Mouse (Mus musculus) heart, embryonic 13.5 days (tissue): Measurements from ENCODE around the gene Olfr1023. TPM values are rescaled to one million over a fixed set of nuclear protein-coding genes. Genes with fewer than 3 reads are reported as not detected.

Experiments
- ATAC-seq: fragments of 200-750 bp; cut with Nextera tagmentation; 2 replicates; pipeline ENCODE4 v1.8.0; 2017; ENCODE audit warnings: moderate TSS enrichment; ENCODE audit not compliant: insufficient number of reproducible peaks, low FRiP score, low TSS enrichment; ENCODE audit errors: extremely low read depth
- H3K27ac ChIP-seq: fragments of 300-500 bp; sonication (generic); replicated peaks from 2 replicates; pipeline ENCODE4 v1.5.1; 2015; ENCODE audit warnings: moderate library complexity, mild to moderate bottlenecking, inconsistent platforms
- H3K27me3 ChIP-seq: fragments of 300-500 bp; sonication (generic); replicated peaks from 2 replicates; pipeline ENCODE4 v1.6.1; 2015; ENCODE audit warnings: mild to moderate bottlenecking, inconsistent platforms
- H3K36me3 ChIP-seq: fragments of 300-500 bp; sonication (generic); 2 replicates; pipeline ENCODE4 v1.6.1; 2015; ENCODE audit warnings: mild to moderate bottlenecking, inconsistent platforms
- H3K4me1 ChIP-seq: fragments of 300-500 bp; sonication (generic); 2 replicates; pipeline ENCODE4 v1.6.1; 2015; ENCODE audit warnings: inconsistent platforms
- H3K4me2 ChIP-seq: fragments of 300-500 bp; sonication (generic); 2 replicates; pipeline ENCODE4 v1.6.1; 2015; ENCODE audit warnings: inconsistent platforms, mild to moderate bottlenecking, moderate library complexity
- H3K4me3 ChIP-seq: fragments of 300-500 bp; sonication (generic); 2 replicates; pipeline ENCODE4 v1.5.1; 2015; ENCODE audit warnings: moderate library complexity, mild to moderate bottlenecking, inconsistent platforms
- H3K9ac ChIP-seq: fragments of 300-500 bp; sonication (generic); 2 replicates; pipeline ENCODE4 v1.6.1; 2015; ENCODE audit warnings: inconsistent platforms, mild to moderate bottlenecking, moderate library complexity
- H3K9me3 ChIP-seq: fragments of 300-500 bp; sonication (generic); 2 replicates; pipeline ENCODE4 v1.6.1; 2016; ENCODE audit warnings: inconsistent platforms
- WGBS: fragments of 180-500 bp; shearing (Covaris S2); methylation state at CpG from one replicate; pipeline ENCODE4 v1.1.7; 2015; ENCODE audit warnings: mixed read lengths; 5-methylcytosine and 5-hydroxymethylcytosine counted together
- polyA plus RNA-seq: library from polyadenylated mRNA; unstranded; fragments of >200 nt; fragmentation: Nextera tagmentation; extraction: Ambion mirVana; gene quantifications from 2 replicates; pipeline ENCODE4 v1.2.1, GENCODE M21; 2015

Olfr1023 gene
- not detected in 2 replicates for polyA plus RNA-seq

DNA sequence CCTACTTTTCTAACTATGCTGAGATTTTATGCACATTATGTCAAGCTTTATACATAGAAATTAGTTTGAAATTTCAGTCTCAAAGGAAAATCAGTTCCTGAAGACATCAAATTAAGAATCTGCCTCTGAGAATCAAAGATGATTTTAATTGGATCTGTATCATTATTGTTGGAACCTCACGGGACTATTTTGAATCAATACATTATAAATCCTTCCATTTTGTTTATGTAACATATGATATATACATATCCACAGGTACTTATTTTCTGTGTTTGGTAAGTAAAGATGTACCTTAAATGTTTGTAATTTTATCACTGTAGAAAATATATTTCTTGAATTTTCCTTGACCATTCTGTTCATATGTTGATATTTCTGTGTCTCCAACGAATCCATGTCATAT is at the start of gene Olfr1023:
TSS of gene Olfr1023 (plus strand) at position 301 of the 400 bp plus-strand sequence.
- no peak within 1 kb of the TSS for H3K4me2 ChIP-seq
- H3K27me3 ChIP-seq: no peaks in the 10 kb centered on the region
- no peak within 1 kb of the TSS for H3K9ac ChIP-seq
- H3K4me3 ChIP-seq: no peak within 1 kb of the TSS
- no peaks in the 10 kb centered on the region for H3K9me3 ChIP-seq
- WGBS: 50% methylated on average over 2 of the region's 2 CpGs
- no peaks in the 10 kb centered on the region for H3K36me3 ChIP-seq
- H3K27ac ChIP-seq: no peak within 1 kb of the TSS
- ATAC-seq: no peak
- H3K4me1 ChIP-seq: no peaks in the 10 kb centered on the region

DNA sequence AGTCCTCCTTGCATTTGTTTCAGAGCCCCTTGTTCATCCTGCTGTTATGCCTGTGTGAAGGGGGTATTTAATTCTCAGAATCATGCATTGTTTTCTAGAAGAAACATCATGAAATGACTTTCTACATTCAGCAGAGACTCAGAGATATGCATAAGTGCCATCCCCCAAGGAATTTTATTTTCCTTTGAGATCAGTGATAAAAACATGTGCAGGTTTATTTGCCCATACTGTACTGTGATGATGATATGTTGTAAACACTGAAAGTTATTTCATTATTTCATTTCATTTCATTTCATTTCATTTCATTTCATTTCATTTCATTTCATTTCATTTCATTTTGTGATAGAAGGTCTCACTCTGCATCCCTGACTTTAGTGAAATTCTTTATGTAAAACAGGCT is 40.1 kb upstream of the Olfr1023 start, which contains the start of gene Olfr1019:
TSS of gene Olfr1019 (minus strand) at position 101 of the 400 bp plus-strand sequence.
- no peak for ATAC-seq
- H3K27me3 ChIP-seq: no peaks in the 10 kb centered on the region
- H3K4me2 ChIP-seq: no peak within 1 kb of the TSS

DNA sequence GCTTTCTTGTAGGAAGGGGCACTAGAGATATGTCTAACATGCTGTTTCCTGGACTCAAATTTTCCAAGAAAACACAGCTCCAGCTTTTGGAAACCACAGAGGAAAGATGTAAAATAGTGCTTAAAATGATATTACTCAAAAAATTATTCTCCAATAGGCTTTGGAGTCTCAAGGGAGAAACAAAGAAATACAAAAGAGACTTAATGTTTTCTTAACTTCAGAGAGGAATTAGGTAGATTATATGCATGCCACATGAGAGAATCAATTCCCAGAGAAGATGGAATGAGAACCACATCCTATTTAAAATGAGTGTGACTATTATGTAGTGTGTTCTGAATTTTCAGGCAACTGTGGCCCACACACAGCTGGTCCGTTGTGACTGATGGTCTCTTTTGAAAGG is 38.7 kb upstream of the Olfr1023 start, which contains the start of gene Olfr1020:
TSS of gene Olfr1020 (plus strand) at position 301 of the 400 bp plus-strand sequence.
- Histone ChIP-seq H3K36me3 (no peaks in the 10 kb centered on the region), H3K4me1 (no peaks in the 10 kb centered on the region), H3K27me3 (no peaks in the 10 kb centered on the region), H3K9me3 (no peaks in the 10 kb centered on the region), H3K4me2 (no peak within 1 kb of the TSS), H3K27ac (no peak within 1 kb of the TSS), H3K9ac (no peak within 1 kb of the TSS), H3K4me3 (no peak within 1 kb of the TSS)
- WGBS: 69% methylated on average over 1 of the region's 1 CpGs
- no peak for ATAC-seq

More for the DNA sequence above, 40.1 kb upstream of the Olfr1023 start, which contains the start of gene Olfr1019:
- no peaks in the 10 kb centered on the region for H3K4me1 ChIP-seq
- no peak within 1 kb of the TSS for H3K9ac ChIP-seq
- H3K4me3 ChIP-seq: no peak within 1 kb of the TSS
- H3K9me3 ChIP-seq: no peaks in the 10 kb centered on the region
- H3K27ac ChIP-seq: no peak within 1 kb of the TSS
- H3K36me3 ChIP-seq: no peaks in the 10 kb centered on the region

DNA sequence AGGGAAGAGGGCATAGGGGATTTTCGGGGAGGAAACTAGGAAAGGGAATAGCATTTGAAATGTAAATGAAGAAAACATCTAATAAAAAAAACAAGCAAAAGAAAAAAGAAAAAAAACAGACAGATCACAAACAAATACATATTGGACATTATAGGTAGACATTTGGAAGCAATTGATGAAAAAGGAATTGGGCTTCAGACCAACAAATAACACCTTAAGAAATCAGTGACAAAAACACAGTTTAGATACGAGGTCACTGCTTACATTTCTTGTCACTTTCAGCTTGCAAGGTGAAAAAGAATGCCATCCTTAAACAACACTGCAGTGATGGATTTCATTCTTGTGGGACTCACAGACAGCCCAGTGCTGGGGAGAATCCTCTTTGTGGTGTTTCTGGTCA is 17.1 kb upstream of the Olfr1023 start, which contains the start of gene Olfr1022:
TSS of gene Olfr1022 (plus strand) at position 301 of the 400 bp plus-strand sequence.
- 35% methylated on average over 2 of the region's 2 CpGs for WGBS
- Histone ChIP-seq H3K36me3 (no peaks in the 10 kb centered on the region), H3K4me2 (no peak within 1 kb of the TSS), H3K9ac (no peak within 1 kb of the TSS), H3K27ac (no peak within 1 kb of the TSS), H3K27me3 (no peaks in the 10 kb centered on the region), H3K4me3 (no peak within 1 kb of the TSS), H3K9me3 (no peaks in the 10 kb centered on the region), H3K4me1 (no peaks in the 10 kb centered on the region)
- ATAC-seq: no peak

DNA sequence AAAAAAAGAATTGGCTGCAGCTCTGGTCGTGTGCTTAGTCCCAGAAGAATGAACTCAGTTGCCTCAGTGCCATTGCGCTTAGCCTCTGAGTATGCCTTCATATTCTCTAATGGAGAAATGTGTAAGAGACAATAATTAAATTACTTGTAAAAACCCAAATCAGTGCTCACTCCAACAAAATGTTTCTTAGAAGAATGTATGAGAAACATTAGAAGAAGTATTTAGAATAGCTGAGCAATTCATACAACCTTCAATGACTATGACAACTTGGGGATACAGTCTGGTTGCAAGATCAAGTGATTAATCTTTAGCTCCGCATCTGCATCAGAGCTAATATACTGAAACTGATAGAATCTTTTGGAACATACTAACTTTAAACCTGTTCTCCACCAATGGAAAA is 19.5 kb downstream of the Olfr1023 start, which contains the start of gene Olfr1024:
TSS of gene Olfr1024 (minus strand) at position 101 of the 400 bp plus-strand sequence.
- Histone ChIP-seq H3K4me2 (no peak within 1 kb of the TSS), H3K27me3 (no peaks in the 10 kb centered on the region), H3K9ac (no peak within 1 kb of the TSS), H3K9me3 (peaks cover 4% of the 10 kb centered on the region; the same call in 1 of the 2 replicates), H3K27ac (no peak within 1 kb of the TSS), H3K4me1 (no peaks in the 10 kb centered on the region), H3K4me3 (no peak within 1 kb of the TSS), H3K36me3 (no peaks in the 10 kb centered on the region)
- ATAC-seq: no peak
- 77% methylated on average over 3 of the region's 3 CpGs for WGBS

DNA sequence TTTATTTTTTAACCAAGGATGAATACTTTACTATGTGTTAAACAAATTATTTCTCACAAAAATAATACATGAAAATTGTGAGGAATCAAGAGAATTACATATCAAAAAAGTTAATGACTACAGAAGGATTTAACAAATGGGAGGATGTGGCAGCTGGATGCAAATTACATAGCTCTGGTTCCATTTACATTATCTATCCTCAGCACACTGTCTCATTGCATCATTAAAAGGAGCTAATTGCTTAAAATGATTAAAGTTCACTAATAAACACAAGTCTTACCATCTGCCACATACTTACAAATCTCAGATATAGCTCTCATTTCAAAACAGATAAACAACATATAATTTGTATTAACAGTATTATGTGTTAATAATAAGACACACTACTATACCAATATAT is 27.8 kb downstream of the Olfr1023 start:
- H3K4me2 ChIP-seq: no peak overlapping the region
- H3K27me3 ChIP-seq: no peaks in the 10 kb centered on the region
- no peaks in the 10 kb centered on the region for H3K9me3 ChIP-seq
- no peaks in the 10 kb centered on the region for H3K4me1 ChIP-seq
- no peak overlapping the region for H3K4me3 ChIP-seq
- H3K36me3 ChIP-seq: no peaks in the 10 kb centered on the region
- ATAC-seq: no peak
- H3K27ac ChIP-seq: no peak overlapping the region
- H3K9ac ChIP-seq: no peak overlapping the region

DNA sequence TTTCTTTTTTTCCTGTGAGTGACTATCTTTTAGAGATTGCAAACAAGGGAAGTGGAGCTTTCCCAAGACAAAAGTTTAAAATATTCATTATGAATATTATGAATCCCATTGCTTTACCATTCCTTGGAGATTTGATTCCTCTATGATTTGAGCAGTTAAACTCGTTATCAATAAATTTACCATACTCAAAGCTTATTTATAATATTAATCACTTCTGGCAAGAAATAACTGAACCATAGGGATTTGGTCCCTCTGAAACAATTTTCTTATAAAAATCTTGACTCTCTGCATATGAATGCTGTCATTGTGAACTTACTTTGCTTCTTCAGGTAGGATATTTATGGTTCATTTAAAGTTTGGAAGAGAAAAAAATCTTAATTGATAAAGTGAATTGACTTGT is 29.5 kb downstream of the Olfr1023 start, which contains the start of gene Olfr1025-ps1:
TSS of gene Olfr1025-ps1 (plus strand) at position 301 of the 400 bp plus-strand sequence.
- H3K27ac ChIP-seq: no peak within 1 kb of the TSS
- no peaks in the 10 kb centered on the region for H3K27me3 ChIP-seq
- no peak for ATAC-seq
- no peak within 1 kb of the TSS for H3K9ac ChIP-seq
- no peak within 1 kb of the TSS for H3K4me3 ChIP-seq
- H3K9me3 ChIP-seq: no peaks in the 10 kb centered on the region
- 50% methylated on average over 1 of the region's 1 CpGs for WGBS
- no peaks in the 10 kb centered on the region for H3K4me1 ChIP-seq
- no peak within 1 kb of the TSS for H3K4me2 ChIP-seq
- no peaks in the 10 kb centered on the region for H3K36me3 ChIP-seq

DNA sequence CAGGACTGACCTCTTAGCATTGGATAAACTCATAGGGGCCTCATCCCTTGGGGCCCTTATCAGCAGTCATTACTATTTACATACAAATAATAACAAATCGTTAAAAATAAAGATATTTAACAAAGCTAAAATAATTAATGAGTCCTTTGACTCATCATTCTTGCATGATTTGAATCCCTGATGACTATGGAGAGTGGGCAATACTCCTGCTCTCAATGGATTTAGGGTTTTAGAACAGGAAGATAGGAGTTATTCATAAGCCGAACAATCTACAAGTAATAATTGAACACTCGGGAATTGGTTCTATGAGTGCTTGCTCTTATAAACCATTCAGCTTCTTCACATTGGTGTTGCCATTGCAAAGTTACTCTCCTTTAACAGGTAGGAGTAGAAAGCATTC is 35.8 kb downstream of the Olfr1023 start, which contains the start of gene Olfr1026:
TSS of gene Olfr1026 (plus strand) at position 301 of the 400 bp plus-strand sequence.
- Histone ChIP-seq H3K9me3 (no peaks in the 10 kb centered on the region), H3K4me3 (no peak within 1 kb of the TSS), H3K9ac (no peak within 1 kb of the TSS), H3K4me2 (no peak within 1 kb of the TSS), H3K4me1 (no peaks in the 10 kb centered on the region), H3K27ac (no peak within 1 kb of the TSS), H3K27me3 (no peaks in the 10 kb centered on the region), H3K36me3 (no peaks in the 10 kb centered on the region)
- ATAC-seq: no peak
- 69% methylated on average over 3 of the region's 3 CpGs for WGBS

Other genes starting within 250 kb of the Olfr1023 start
- not detected in 2 replicates for gene Olfr1002, start 234.9 kb upstream of the Olfr1023 start, polyA plus RNA-seq
- gene Olfr154, start 221.2 kb upstream of the Olfr1023 start, polyA plus RNA-seq: not detected in 2 replicates
- not detected in 2 replicates for gene Olfr1006, start 206.9 kb upstream of the Olfr1023 start, polyA plus RNA-seq
- not detected in 2 replicates for gene Olfr1008, start 196.2 kb upstream of the Olfr1023 start, polyA plus RNA-seq
- not detected in 2 replicates for gene Olfr1009, start 170.2 kb upstream of the Olfr1023 start, polyA plus RNA-seq
- gene Olfr1012, start 122.9 kb upstream of the Olfr1023 start, polyA plus RNA-seq: not detected in 2 replicates
- gene Olfr1013, start 118.5 kb upstream of the Olfr1023 start, polyA plus RNA-seq: not detected in 2 replicates
- not detected in 2 replicates for gene Olfr1014, start 112.9 kb upstream of the Olfr1023 start, polyA plus RNA-seq
- not detected in 2 replicates for gene Olfr1015, start 103.6 kb upstream of the Olfr1023 start, polyA plus RNA-seq
- gene Olfr1016, start 83.1 kb upstream of the Olfr1023 start, polyA plus RNA-seq: not detected in 2 replicates
- not detected in 2 replicates for gene Olfr1018, start 67.2 kb upstream of the Olfr1023 start, polyA plus RNA-seq
- gene Olfr1019, start 40.2 kb upstream of the Olfr1023 start, polyA plus RNA-seq: not detected in 2 replicates
- gene Olfr1020, start 38.6 kb upstream of the Olfr1023 start, polyA plus RNA-seq: not detected in 2 replicates
- not detected in 2 replicates for gene Olfr1022, start 17.0 kb upstream of the Olfr1023 start, polyA plus RNA-seq
- gene Olfr1024, start 19.4 kb downstream of the Olfr1023 start, polyA plus RNA-seq: not detected in 2 replicates
- not detected in 2 replicates for gene Olfr1025-ps1, start 29.6 kb downstream of the Olfr1023 start, polyA plus RNA-seq
- not detected in 2 replicates for gene Olfr1026, start 35.9 kb downstream of the Olfr1023 start, polyA plus RNA-seq
- not detected in 2 replicates for gene Olfr1028, start 64.8 kb downstream of the Olfr1023 start, polyA plus RNA-seq
- not detected in 2 replicates for gene Olfr1029, start 88.3 kb downstream of the Olfr1023 start, polyA plus RNA-seq
- not detected in 2 replicates for gene Olfr1030, start 93.6 kb downstream of the Olfr1023 start, polyA plus RNA-seq
- not detected in 2 replicates for gene Olfr1031, start 104.7 kb downstream of the Olfr1023 start, polyA plus RNA-seq
- gene Olfr1032, start 119.9 kb downstream of the Olfr1023 start, polyA plus RNA-seq: not detected in 2 replicates
- 2.2 and 2.3 TPM in 2 replicates for gene Olfr1033, start 135.0 kb downstream of the Olfr1023 start, polyA plus RNA-seq
- 0.13 TPM in 1 of 2 replicates, not detected in the other for gene Olfr1034, start 160.2 kb downstream of the Olfr1023 start, polyA plus RNA-seq
- gene Olfr1036, start 188.4 kb downstream of the Olfr1023 start, polyA plus RNA-seq: not detected in 2 replicates
- not detected in 2 replicates for gene Olfr1037, start 201.7 kb downstream of the Olfr1023 start, polyA plus RNA-seq